Mouse (Mus musculus) limb, embryonic 13.5 days (tissue): ENCODE measurements around the gene Cog5. TPM values are rescaled to one million over a fixed set of nuclear protein-coding genes. Genes with fewer than 3 reads are reported as not detected.
"Not testable (repeated sequence)": the region's sequence is repeated elsewhere in the genome, so short reads cannot be mapped to it uniquely, and the experiment has no call there.

Experiments used
- ATAC-seq: fragments of 200-750 bp; cut with Nextera tagmentation; 2 replicates; pipeline ENCODE4 v1.8.0; 2017; ENCODE audit warnings: low read depth, moderate number of reproducible peaks, moderate TSS enrichment; ENCODE audit not compliant: low FRiP score
- H3K27ac ChIP-seq: fragments of 300-500 bp; sonication (generic); 2 replicates; pipeline ENCODE4 v1.5.1; 2015; ENCODE audit warnings: inconsistent platforms, mild to moderate bottlenecking, moderate library complexity
- H3K27me3 ChIP-seq: fragments of 300-500 bp; sonication (generic); 2 replicates; pipeline ENCODE4 v1.6.1; 2015; ENCODE audit warnings: mild to moderate bottlenecking, inconsistent platforms
- H3K36me3 ChIP-seq: fragments of 300-500 bp; sonication (generic); 2 replicates; pipeline ENCODE4 v1.6.1; 2015; ENCODE audit warnings: inconsistent platforms, mild to moderate bottlenecking, moderate library complexity
- H3K4me1 ChIP-seq: fragments of 300-500 bp; sonication (generic); 2 replicates; pipeline ENCODE4 v1.6.1; 2015; ENCODE audit warnings: inconsistent platforms
- H3K4me2 ChIP-seq: fragments of 300-500 bp; sonication (generic); replicated peaks from 2 replicates; pipeline ENCODE4 v1.6.1; 2015; ENCODE audit warnings: inconsistent platforms, mild to moderate bottlenecking, moderate library complexity
- H3K4me3 ChIP-seq: fragments of 300-500 bp; sonication (generic); 2 replicates; pipeline ENCODE4 v1.5.1; 2015; ENCODE audit warnings: moderate library complexity, mild to moderate bottlenecking, inconsistent platforms
- H3K9ac ChIP-seq: fragments of 300-500 bp; sonication (generic); 2 replicates; pipeline ENCODE4 v1.6.1; 2015; ENCODE audit warnings: mild to moderate bottlenecking, inconsistent platforms
- H3K9me3 ChIP-seq: fragments of 300-500 bp; sonication (generic); 2 replicates; pipeline ENCODE4 v1.6.1; 2016; ENCODE audit warnings: inconsistent platforms
- WGBS: fragments of 180-500 bp; shearing (Covaris S2); methylation state at CpG from one replicate; pipeline ENCODE4 v1.1.7; 2015; 5-methylcytosine and 5-hydroxymethylcytosine counted together
- polyA plus RNA-seq: library from polyadenylated mRNA; unstranded; fragments of >200 nt; fragmentation: Nextera tagmentation; extraction: Ambion mirVana; gene quantifications from 2 replicates; pipeline ENCODE4 v1.2.1, GENCODE M21; 2015

Gene Cog5
- polyA plus RNA-seq = 35.0 and 36.1 TPM in 2 replicates

GRCm38 (mm10) chr12:31654197-31654964 is at the start of gene Cog5, which contains the start of gene Dus4l:
Gene Cog5 (plus strand): TSS chr12:31654869.
Gene Dus4l (minus strand): TSS chr12:31654826.
- no peaks in the 10 kb centered on the region for H3K27me3 ChIP-seq
- peak within 1 kb of the TSS; percentile 81 for H3K9ac ChIP-seq
- H3K4me1 ChIP-seq = peaks cover 9% of the 10 kb centered on the region
- H3K27ac ChIP-seq = peak within 1 kb of the TSS; percentile 85
- under 1% methylated on average over 47 of the region's 47 CpGs for WGBS
- ATAC-seq = peak; percentile 97
- no peaks in the 10 kb centered on the region for H3K9me3 ChIP-seq
- peak within 1 kb of the TSS; percentile 75 for H3K4me3 ChIP-seq
- H3K4me2 ChIP-seq = peak within 1 kb of the TSS; percentile 68
- peaks cover 5% of the 10 kb centered on the region; the same call in 1 of the 2 replicates for H3K36me3 ChIP-seq

DNA sequence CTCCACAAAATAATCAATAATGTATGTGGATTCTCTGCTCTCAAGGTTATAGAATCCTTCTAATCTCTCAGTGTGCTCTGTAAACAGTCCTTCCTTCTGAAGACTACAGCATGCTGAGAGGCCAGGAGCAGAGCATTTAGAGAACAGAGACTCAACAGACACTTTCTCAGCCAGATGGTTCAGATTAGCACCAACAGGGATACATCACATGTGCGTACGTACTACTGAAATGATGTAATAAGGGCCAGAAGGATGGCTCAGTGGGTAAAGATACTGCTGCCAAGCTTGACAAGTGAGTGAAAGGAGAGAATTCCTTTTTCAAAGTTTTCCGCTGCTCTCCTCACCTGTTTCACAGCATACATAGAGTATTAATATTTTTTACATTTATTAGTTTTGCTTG is 49.8 kb upstream of the Cog5 start:
- ATAC-seq = no peak
- peaks cover 3% of the 10 kb centered on the region; the same call in 1 of the 2 replicates for H3K36me3 ChIP-seq
- H3K9me3 ChIP-seq = no peaks in the 10 kb centered on the region
- no peaks in the 10 kb centered on the region for H3K27me3 ChIP-seq
- no peak overlapping the region for H3K9ac ChIP-seq
- H3K4me2 ChIP-seq = no peak overlapping the region
- H3K27ac ChIP-seq = no peak overlapping the region
- 49% methylated on average over 3 of the region's 3 CpGs for WGBS
- H3K4me3 ChIP-seq = no peak overlapping the region
- no peaks in the 10 kb centered on the region for H3K4me1 ChIP-seq

GRCm38 (mm10) chr12:31608138-31608537 is 46.5 kb upstream of the Cog5 start:
- no peak overlapping the region for H3K4me2 ChIP-seq
- H3K9ac ChIP-seq = no peak overlapping the region
- H3K36me3 ChIP-seq = peaks cover 10% of the 10 kb centered on the region; the same call in 1 of the 2 replicates
- H3K4me3 ChIP-seq = no peak overlapping the region
- 40% methylated on average over 3 of the region's 3 CpGs for WGBS
- no peaks in the 10 kb centered on the region for H3K27me3 ChIP-seq
- H3K4me1 ChIP-seq = no peaks in the 10 kb centered on the region
- no peak overlapping the region for H3K27ac ChIP-seq
- no peaks in the 10 kb centered on the region for H3K9me3 ChIP-seq
- ATAC-seq = no peak

- Histone ChIP-seq H3K36me3 (peaks cover 22% of the 10 kb centered on the region), H3K27me3 (no peaks in the 10 kb centered on the region), H3K9me3 (no peaks in the 10 kb centered on the region), H3K4me1 (no peaks in the 10 kb centered on the region), H3K4me2 (no peak overlapping the region), H3K9ac (no peak overlapping the region), H3K27ac (no peak overlapping the region), H3K4me3 (no peak overlapping the region)
- 77% methylated on average over 4 of the region's 4 CpGs for WGBS
- no peak for ATAC-seq
Observed at GRCm38 (mm10) chr12:31613353-31613752, 41.3 kb upstream of the Cog5 start.

GRCm38 (mm10) chr12:31620106-31620505 is 34.6 kb upstream of the Cog5 start:
- ATAC-seq = no peak
- Histone ChIP-seq H3K4me2 (no peak overlapping the region), H3K9me3 (no peaks in the 10 kb centered on the region), H3K36me3 (peaks cover 24% of the 10 kb centered on the region), H3K27ac (no peak overlapping the region), H3K27me3 (no peaks in the 10 kb centered on the region), H3K4me3 (no peak overlapping the region), H3K4me1 (no peaks in the 10 kb centered on the region), H3K9ac (no peak overlapping the region)
- 75% methylated on average over 8 of the region's 8 CpGs for WGBS

- 94% methylated on average over 1 of the region's 1 CpGs for WGBS
- Histone ChIP-seq H3K4me2 (no peak overlapping the region), H3K27ac (no peak overlapping the region), H3K4me3 (no peak overlapping the region), H3K9ac (no peak overlapping the region), H3K4me1 (no peaks in the 10 kb centered on the region), H3K27me3 (no peaks in the 10 kb centered on the region), H3K9me3 (no peaks in the 10 kb centered on the region), H3K36me3 (peaks cover 36% of the 10 kb centered on the region)
- no peak for ATAC-seq
Observed at GRCm38 (mm10) chr12:31625016-31625415, 29.7 kb upstream of the Cog5 start.

- WGBS = 90% methylated on average over 9 of the region's 9 CpGs
- H3K27me3 ChIP-seq, H3K9ac ChIP-seq, H3K9me3 ChIP-seq, H3K4me3 ChIP-seq, H3K4me2 ChIP-seq, ATAC-seq, H3K4me1 ChIP-seq, H3K27ac ChIP-seq: not testable (repeated sequence)
- H3K36me3 ChIP-seq = peaks cover 29% of the 10 kb centered on the region
Observed at GRCm38 (mm10) chr12:31628396-31628795, 26.3 kb upstream of the Cog5 start.

DNA sequence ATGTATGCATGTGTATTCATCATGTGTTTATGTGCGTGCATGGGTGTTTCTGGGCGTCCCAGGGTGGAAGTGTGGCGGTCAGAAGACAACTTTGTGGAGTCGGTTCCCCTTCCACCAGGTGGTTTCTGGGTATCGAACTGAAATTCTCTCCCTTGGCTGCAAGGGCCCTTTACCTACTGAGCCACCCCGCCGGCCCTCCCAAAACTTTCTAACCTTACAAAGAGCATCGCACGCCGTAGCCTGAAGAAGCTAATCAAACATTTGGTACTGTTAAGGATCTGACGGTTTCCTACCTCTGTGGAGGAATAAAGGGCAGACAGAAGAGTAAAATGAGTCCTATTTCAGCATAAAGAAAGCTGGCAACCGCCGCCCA is 20.7 kb upstream of the Cog5 start:
- 8% methylated on average over 13 of the region's 13 CpGs for WGBS
- ATAC-seq = peak; percentile 64; the same call in 1 of the 2 replicates

DNA sequence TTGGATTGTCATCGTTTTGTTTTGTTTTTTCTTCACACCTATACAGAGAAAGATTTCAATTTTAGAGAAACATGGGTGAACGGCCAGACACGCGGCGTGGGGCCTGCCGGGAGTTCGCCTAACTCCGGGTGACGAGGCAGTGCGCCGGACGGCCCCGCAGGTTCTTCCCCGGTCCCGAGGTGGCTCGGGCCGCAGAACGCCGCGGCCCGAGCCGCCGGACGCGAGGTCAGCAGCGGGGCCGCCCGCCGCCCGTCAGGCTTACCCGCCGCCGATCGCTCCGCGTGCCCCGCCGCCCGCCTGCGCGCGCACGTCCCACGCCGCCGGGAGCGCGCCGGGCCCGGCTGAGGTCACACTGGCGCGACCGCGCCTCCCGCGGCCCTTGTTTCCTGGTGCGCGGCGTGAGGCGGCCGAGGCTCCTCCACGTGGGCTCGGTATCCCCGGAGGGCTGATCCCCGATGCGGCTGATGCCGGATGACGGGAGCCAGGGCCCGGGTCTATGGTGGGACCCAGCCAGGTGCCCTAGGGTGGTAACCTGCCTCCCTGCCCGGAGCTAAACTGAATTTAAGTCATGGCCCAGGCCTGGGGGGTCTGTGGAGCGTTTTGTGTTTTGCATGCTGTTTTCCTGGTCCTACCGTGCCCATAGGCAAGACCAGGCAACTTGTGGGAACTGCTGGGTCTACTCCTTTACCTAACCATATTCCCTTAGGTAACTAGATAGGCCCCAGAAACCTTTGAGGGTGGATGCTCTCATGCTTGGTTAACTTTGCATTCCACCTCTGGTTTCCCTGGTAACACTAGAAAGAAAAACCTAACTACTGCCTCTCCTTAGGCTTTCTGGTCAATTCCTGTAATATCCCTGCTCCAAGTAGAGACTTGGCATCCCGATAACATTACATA is 20.1 kb upstream of the Cog5 start, which contains the start of gene Bcap29:
Gene Bcap29, minus strand, starts transcription at position 316 of the 897 bp plus-strand sequence.
- H3K27me3 ChIP-seq = no peaks in the 10 kb centered on the region

More for the DNA sequence above, 20.7 kb upstream of the Cog5 start:
- peak overlapping the region; percentile 59 for H3K4me3 ChIP-seq
- no peaks in the 10 kb centered on the region for H3K27me3 ChIP-seq
- peaks cover 12% of the 10 kb centered on the region; the same call in 1 of the 2 replicates for H3K4me1 ChIP-seq
- H3K36me3 ChIP-seq = peaks cover 4% of the 10 kb centered on the region
- H3K9ac ChIP-seq = peak overlapping the region; percentile 88
- H3K9me3 ChIP-seq = no peaks in the 10 kb centered on the region
- peak overlapping the region; percentile 78 for H3K4me2 ChIP-seq
- peak overlapping the region; percentile 72; the same call in 1 of the 2 replicates for H3K27ac ChIP-seq

DNA sequence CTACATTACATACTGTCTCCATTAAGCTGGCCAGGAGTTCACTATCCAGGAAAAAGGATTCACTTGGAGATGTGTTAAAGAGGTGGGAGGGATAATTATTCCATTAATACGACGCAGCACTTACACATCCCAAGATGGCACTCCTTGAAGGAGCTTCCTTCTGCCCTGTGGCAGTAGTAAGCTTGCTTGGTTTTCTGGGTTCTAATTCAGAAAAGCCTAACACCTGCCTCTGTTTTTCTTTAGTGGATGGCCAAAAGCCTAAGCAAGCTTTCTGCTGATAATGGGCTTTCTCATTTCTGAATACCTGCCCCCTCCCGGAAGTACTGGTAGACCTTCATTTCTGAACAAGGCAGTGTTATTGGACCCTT is 19.4 kb upstream of the Cog5 start:
- ATAC-seq = no peak
- peak overlapping the region; percentile 72; the same call in 1 of the 2 replicates for H3K27ac ChIP-seq
- H3K9ac ChIP-seq = no peak overlapping the region
- WGBS = 94% methylated on average over 3 of the region's 3 CpGs
- peaks cover 3% of the 10 kb centered on the region for H3K36me3 ChIP-seq
- peaks cover 12% of the 10 kb centered on the region; the same call in 1 of the 2 replicates for H3K4me1 ChIP-seq
- no peaks in the 10 kb centered on the region for H3K9me3 ChIP-seq
- peak overlapping the region; percentile 59; the same call in 1 of the 2 replicates for H3K4me3 ChIP-seq
- H3K27me3 ChIP-seq = no peaks in the 10 kb centered on the region
- H3K4me2 ChIP-seq = peak overlapping the region; percentile 78

More for the DNA sequence above, 20.1 kb upstream of the Cog5 start, which contains the start of gene Bcap29:
- peak within 1 kb of the TSS; percentile 72 for H3K27ac ChIP-seq
- peaks cover 12% of the 10 kb centered on the region; the same call in 1 of the 2 replicates for H3K4me1 ChIP-seq
- H3K36me3 ChIP-seq = peaks cover 4% of the 10 kb centered on the region
- H3K9ac ChIP-seq = peak within 1 kb of the TSS; percentile 88
- H3K9me3 ChIP-seq = no peaks in the 10 kb centered on the region
- WGBS = 2% methylated on average over 73 of the region's 73 CpGs
- ATAC-seq = peak; percentile 89
- H3K4me2 ChIP-seq = peak within 1 kb of the TSS; percentile 78
- peak within 1 kb of the TSS; percentile 59 for H3K4me3 ChIP-seq

- H3K9me3 ChIP-seq = no peaks in the 10 kb centered on the region
- H3K9ac ChIP-seq = no peak overlapping the region
- H3K4me3 ChIP-seq = peak overlapping the region; percentile 19; the same call in 1 of the 2 replicates
- peaks cover 9% of the 10 kb centered on the region for H3K4me1 ChIP-seq
- H3K4me2 ChIP-seq = peak overlapping the region; percentile 68
- peaks cover 5% of the 10 kb centered on the region; the same call in 1 of the 2 replicates for H3K36me3 ChIP-seq
- no peak for ATAC-seq
- WGBS = 76% methylated on average over 5 of the region's 5 CpGs
- no peaks in the 10 kb centered on the region for H3K27me3 ChIP-seq
- no peak overlapping the region for H3K27ac ChIP-seq
Observed at GRCm38 (mm10) chr12:31653611-31654010, 1.1 kb upstream of the Cog5 start.
